Mouse (Mus musculus) forebrain, postnatal 0 days (tissue): Measurements from ENCODE around the gene Ndufs1. TPM values are rescaled to one million over a fixed set of nuclear protein-coding genes. Genes with fewer than 3 reads are reported as not detected.

Experiments
- ATAC-seq: fragments of 200-750 bp; cut with Nextera tagmentation; 2 replicates; pipeline ENCODE4 v1.8.0; 2017; ENCODE audit warnings: mild to moderate bottlenecking, moderate library complexity
- DNase-seq: peaks from one replicate; pipeline ENCODE4 v3.0.0-alpha.2; 2015
- H3K27ac ChIP-seq: fragments of 300-500 bp; sonication (generic); 2 replicates; pipeline ENCODE4 v1.5.1; 2014; ENCODE audit warnings: low read depth, mild to moderate bottlenecking, antibody characterized with exemption, low read length, moderate library complexity, mixed read lengths
- H3K27me3 ChIP-seq: fragments of 300-500 bp; sonication (generic); 2 replicates; pipeline ENCODE4 v1.6.1; 2014; ENCODE audit warnings: mild to moderate bottlenecking, low read length, mixed read lengths; ENCODE audit not compliant: insufficient read depth
- H3K36me3 ChIP-seq: fragments of 300-500 bp; sonication (generic); 2 replicates; pipeline ENCODE4 v1.6.1; 2014; ENCODE audit warnings: mild to moderate bottlenecking, moderate library complexity; ENCODE audit not compliant: insufficient read depth
- H3K4me1 ChIP-seq: fragments of 300-500 bp; sonication (generic); 2 replicates; pipeline ENCODE4 v1.6.1; 2014; ENCODE audit warnings: antibody characterized with exemption; ENCODE audit not compliant: insufficient read depth
- H3K4me2 ChIP-seq: fragments of 300-500 bp; sonication (generic); 2 replicates; pipeline ENCODE4 v1.6.1; 2014; ENCODE audit warnings: low read depth, mild to moderate bottlenecking, moderate library complexity
- H3K4me3 ChIP-seq: fragments of 300-500 bp; sonication (generic); 2 replicates; pipeline ENCODE4 v1.5.1; 2014; ENCODE audit warnings: low read depth, low read length, mixed read lengths
- H3K9ac ChIP-seq: fragments of 300-500 bp; sonication (generic); 2 replicates; pipeline ENCODE4 v1.6.1; 2014; ENCODE audit warnings: mild to moderate bottlenecking
- H3K9me3 ChIP-seq: fragments of 300-500 bp; sonication (generic); 2 replicates; pipeline ENCODE4 v1.6.1; 2016; ENCODE audit warnings: low read length
- CTCF ChIP-seq: sonication (generic); IDR thresholded peaks from 2 replicates; pipeline ENCODE4 v1.5.1; 2016; ENCODE audit warnings: antibody characterized with exemption, control low read depth, low read depth
- WGBS: fragments of 180-500 bp; shearing (Covaris S2); extraction: QIAGEN DNeasy Blood & Tissue Kit; methylation state at CpG from one replicate; pipeline ENCODE4 v1.1.7; 2014; 5-methylcytosine and 5-hydroxymethylcytosine counted together
- polyA plus RNA-seq: library from polyadenylated mRNA; unstranded; fragments of >200 nt; fragmentation: Nextera tagmentation; extraction: Ambion mirVana; gene quantifications from 2 replicates; pipeline ENCODE4 v1.2.1, GENCODE M21; 2015
- total RNA-seq: library from RNA; depleted of rRNA; stranded (reverse); fragments of >200 nt; gene quantifications from 2 replicates; pipeline ENCODE4 v1.2.3, GENCODE M21; 2014

Gene Ndufs1
- total and polyA plus RNA-seq, 2 experiments from 2014 or later: 110 to 122 TPM

GRCm38 (mm10) chr1:63213478-63214270 lies 37.0 kb upstream of the Ndufs1 start:
- WGBS: 14% methylated on average over 22 of the region's 22 CpGs
- H3K36me3 ChIP-seq: no peaks in the 10 kb centered on the region
- H3K9me3 ChIP-seq: no peaks in the 10 kb centered on the region
- DNase-seq (peak; percentile 35), ATAC-seq (peak; percentile 65)
- no peak for TF ChIP-seq CTCF
- peaks cover 9% of the 10 kb centered on the region for H3K4me1 ChIP-seq
- H3K27me3 ChIP-seq: no peaks in the 10 kb centered on the region
- H3K4me3 ChIP-seq: peak overlapping the region; percentile 19
- H3K4me2 ChIP-seq: peak overlapping the region; percentile 44
- H3K9ac ChIP-seq: peak overlapping the region; percentile 52
- peak overlapping the region; percentile 59 for H3K27ac ChIP-seq

- Histone ChIP-seq H3K27me3 (no peaks in the 10 kb centered on the region), H3K9ac (no peak overlapping the region), H3K9me3 (no peaks in the 10 kb centered on the region), H3K27ac (no peak overlapping the region), H3K36me3 (no peaks in the 10 kb centered on the region), H3K4me2 (no peak overlapping the region), H3K4me3 (no peak overlapping the region), H3K4me1 (peaks cover 9% of the 10 kb centered on the region)
- WGBS: 12% methylated on average over 6 of the region's 6 CpGs
- ATAC-seq (no peak), DNase-seq (no peak)
- no peak for TF ChIP-seq CTCF
Observed at GRCm38 (mm10) chr1:63209861-63210529, 33.4 kb upstream of the Ndufs1 start.

- Histone ChIP-seq H3K27me3 (no peaks in the 10 kb centered on the region), H3K9ac (no peak overlapping the region), H3K4me2 (no peak overlapping the region), H3K4me3 (no peak overlapping the region), H3K36me3 (no peaks in the 10 kb centered on the region), H3K27ac (no peak overlapping the region), H3K9me3 (no peaks in the 10 kb centered on the region), H3K4me1 (peaks cover 16% of the 10 kb centered on the region)
- WGBS: 82% methylated on average over 3 of the region's 3 CpGs
- ATAC-seq (no peak), DNase-seq (no peak)
- no peak for TF ChIP-seq CTCF
Observed at GRCm38 (mm10) chr1:63207607-63208006, 31.0 kb upstream of the Ndufs1 start.

GRCm38 (mm10) chr1:63204660-63205394 lies 28.2 kb upstream of the Ndufs1 start:
- Histone ChIP-seq H3K27ac (peak overlapping the region; percentile 62), H3K4me1 (peaks cover 16% of the 10 kb centered on the region), H3K27me3 (no peaks in the 10 kb centered on the region), H3K9ac (no peak overlapping the region; the same call in 1 of the 2 replicates), H3K9me3 (no peaks in the 10 kb centered on the region), H3K4me3 (no peak overlapping the region), H3K36me3 (no peaks in the 10 kb centered on the region), H3K4me2 (no peak overlapping the region)
- no peak for ATAC-seq
- WGBS: 19% methylated on average over 7 of the region's 7 CpGs
- no peak for DNase-seq
- TF ChIP-seq CTCF: no peak

- Histone ChIP-seq H3K9me3 (no peaks in the 10 kb centered on the region), H3K9ac (peak overlapping the region; percentile 11; the same call in 1 of the 2 replicates), H3K4me2 (no peak overlapping the region), H3K27ac (peak overlapping the region; percentile 62), H3K27me3 (no peaks in the 10 kb centered on the region), H3K4me3 (no peak overlapping the region), H3K36me3 (no peaks in the 10 kb centered on the region), H3K4me1 (peaks cover 16% of the 10 kb centered on the region)
- DNase-seq (peak; percentile 74), ATAC-seq (peak; percentile 90)
- TF ChIP-seq CTCF: peak; percentile 45
- 7% methylated on average over 7 of the region's 7 CpGs for WGBS
Observed at GRCm38 (mm10) chr1:63203950-63204659, 27.5 kb upstream of the Ndufs1 start.

GRCm38 (mm10) chr1:63203471-63203870 lies 26.8 kb upstream of the Ndufs1 start:
- ATAC-seq: 0 out of 2 replicates have a peak, but pooled peaks have one; percentile 10
- no peak overlapping the region for H3K4me3 ChIP-seq
- WGBS: 78% methylated on average over 1 of the region's 1 CpGs

More at GRCm38 (mm10) chr1:63203471-63203870, 26.8 kb upstream of the Ndufs1 start:
- no peak for DNase-seq
- TF ChIP-seq CTCF: no peak
- H3K27me3 ChIP-seq: no peaks in the 10 kb centered on the region
- peaks cover 16% of the 10 kb centered on the region for H3K4me1 ChIP-seq
- peak overlapping the region; percentile 62 for H3K27ac ChIP-seq
- no peaks in the 10 kb centered on the region for H3K36me3 ChIP-seq
- no peak overlapping the region for H3K9ac ChIP-seq
- H3K9me3 ChIP-seq: no peaks in the 10 kb centered on the region
- H3K4me2 ChIP-seq: no peak overlapping the region
